ENCODE assay signal across 9 mouse cellular contexts in genomic region chr15:27659592-27660244, GRCm38 (mm10). TPM values are rescaled to one million over a fixed set of nuclear protein-coding genes. Genes with fewer than 3 reads are reported as not detected.
DNase-seq lines count a peak whose midpoint lies in the region; ATAC-seq and TF ChIP-seq lines count a peak whose summit lies in the region.
"Had no signal": no experiment of that assay in that cellular context is flagged by ENCODE, and none has a peak within 500 bp of the region (broad histone marks: within the 10 kb centered on the region; RNA-seq: fewer than 3 reads in every experiment).

No protein-coding gene starts in this region.

- ATAC-seq in embryonic facial prominence, embryonic 13.5 days (ENCODE audit: insufficient number of reproducible peaks, insufficient read depth, low FRiP score, low TSS enrichment, low read depth): 0 out of 2 replicates have a peak, but pooled peaks have one; percentile 67
- ATAC-seq in kidney, embryonic 15.5 days (replicated peaks; ENCODE audit: low FRiP score): peak; percentile 82
- ATAC-seq in limb, embryonic 14.5 days (ENCODE audit: low FRiP score, low read depth): peak; percentile 65; the same call in 1 of the 2 replicates

- no peaks in the 10 kb centered on the region for H3K9me3 ChIP-seq in embryonic facial prominence, embryonic 13.5 days
- no peaks in the 10 kb centered on the region for H3K9me3 ChIP-seq in kidney, embryonic 15.5 days (replicated peaks)
- H3K9me3 ChIP-seq in limb, embryonic 14.5 days (ENCODE audit: control insufficient read depth, low read length): no peaks in the 10 kb centered on the region
- H3K9me3 ChIP-seq: embryonic facial prominence, embryonic 12.5 days had no signal

- no peaks in the 10 kb centered on the region for H3K79me2 ChIP-seq in C2C12 (ENCODE audit: control insufficient read depth, insufficient read depth)

- no peaks in the 10 kb centered on the region for H3K4me1 ChIP-seq in embryonic facial prominence, embryonic 13.5 days
- no peaks in the 10 kb centered on the region for H3K4me1 ChIP-seq in kidney, embryonic 15.5 days
- no peaks in the 10 kb centered on the region for H3K4me1 ChIP-seq in limb, embryonic 14.5 days (ENCODE audit: control insufficient read depth, insufficient read depth, low read length)
- H3K4me1 ChIP-seq: embryonic facial prominence, embryonic 12.5 days had no signal

- no peak for TF ChIP-seq POLR2A in limb, embryonic 14.5 days (IDR thresholded peaks at IDR 0.05; ENCODE audit: borderline replicate concordance, extremely low read depth, insufficient read depth, insufficient read length)

- no peaks in the 10 kb centered on the region for H3K36me3 ChIP-seq in C2C12 (ENCODE audit: control insufficient read depth, insufficient read depth)
- peaks cover 15% of the 10 kb centered on the region for H3K36me3 ChIP-seq in embryonic facial prominence, embryonic 13.5 days
- H3K36me3 ChIP-seq in kidney, embryonic 15.5 days: peaks cover 17% of the 10 kb centered on the region; the same call in 1 of the 2 replicates
- no peaks in the 10 kb centered on the region for H3K36me3 ChIP-seq in limb, embryonic 14.5 days (ENCODE audit: control insufficient read depth, insufficient read depth, low read length)

- H3K27ac ChIP-seq in embryonic facial prominence, embryonic 13.5 days: no peak overlapping the region
- no peak overlapping the region for H3K27ac ChIP-seq in kidney, embryonic 15.5 days
- H3K27ac ChIP-seq in limb, embryonic 14.5 days (replicated peaks; ENCODE audit: low read depth, low read length): no peak overlapping the region
- H3K27ac ChIP-seq: embryonic facial prominence, embryonic 12.5 days had no signal

- WGBS in embryonic facial prominence, embryonic 13.5 days: 31% methylated on average over 17 of the region's 17 CpGs
- 41% methylated on average over 17 of the region's 17 CpGs for WGBS in kidney, embryonic 15.5 days
- WGBS in limb, embryonic 14.5 days: 41% methylated on average over 17 of the region's 17 CpGs

- no peaks in the 10 kb centered on the region for H3K79me3 ChIP-seq in C2C12 (ENCODE audit: low read depth)

- no peak overlapping the region for H3K4me3 ChIP-seq in C2C12 (ENCODE audit: insufficient read depth, poor library complexity, severe bottlenecking)
- no peak overlapping the region for H3K4me3 ChIP-seq in embryonic facial prominence, embryonic 13.5 days
- H3K4me3 ChIP-seq in kidney, embryonic 15.5 days (replicated peaks): no peak overlapping the region
- no peak overlapping the region for H3K4me3 ChIP-seq in limb, embryonic 14.5 days (replicated peaks; ENCODE audit: low read length)
- H3K4me3 ChIP-seq: embryonic facial prominence, embryonic 12.5 days had no signal

- DNase-seq in adrenal gland, postnatal 36 days: peak; percentile 89 to 92
- peak; percentile 60 to 77 for DNase-seq in heart, adult 9 months (ENCODE audit: low spot score in 2 of 2)
- DNase-seq in limb, embryonic 14.5 days (ENCODE audit: low spot score): peak; percentile 89
- peak; percentile 95 for DNase-seq in naive thymus-derived CD4-positive, alpha-beta T cell, adult 2 months (ENCODE audit: low read depth)
- DNase-seq in spleen, postnatal 4 days (ENCODE audit: low spot score in 2 of 2): peak; percentile 81 to 95

- TF ChIP-seq CTCF in C2C12 (IDR thresholded peaks at IDR 0.05; ENCODE audit: control insufficient read depth, insufficient read depth, insufficient read length): peak; percentile 77

- H3K4me2 ChIP-seq in embryonic facial prominence, embryonic 13.5 days: peak overlapping the region; percentile 32
- H3K4me2 ChIP-seq in kidney, embryonic 15.5 days: no peak overlapping the region
- H3K4me2 ChIP-seq in limb, embryonic 14.5 days (replicated peaks; ENCODE audit: low read depth, low read length, severe bottlenecking): no peak overlapping the region
- H3K4me2 ChIP-seq: embryonic facial prominence, embryonic 12.5 days had no signal

- H3K9ac ChIP-seq in embryonic facial prominence, embryonic 13.5 days: no peak overlapping the region
- H3K9ac ChIP-seq in kidney, embryonic 15.5 days: no peak overlapping the region
- H3K9ac ChIP-seq in limb, embryonic 14.5 days (ENCODE audit: low read depth, low read length, severe bottlenecking): no peak overlapping the region
- H3K9ac ChIP-seq: embryonic facial prominence, embryonic 12.5 days had no signal

- H3ac ChIP-seq in C2C12 (ENCODE audit: control insufficient read depth, insufficient read length, low read depth): no peak overlapping the region

- H3K27me3 ChIP-seq in C2C12 (ENCODE audit: control insufficient read depth, insufficient read depth, insufficient read length): peaks cover 5% of the 10 kb centered on the region
- H3K27me3 ChIP-seq in embryonic facial prominence, embryonic 13.5 days: no peaks in the 10 kb centered on the region
- no peaks in the 10 kb centered on the region for H3K27me3 ChIP-seq in kidney, embryonic 15.5 days
- no peaks in the 10 kb centered on the region for H3K27me3 ChIP-seq in limb, embryonic 14.5 days (ENCODE audit: control insufficient read depth, insufficient read depth, low read length)
- H3K27me3 ChIP-seq: embryonic facial prominence, embryonic 12.5 days had no signal

TF ChIP-seq in C2C12, 6 proteins besides CTCF, POLR2A, EP300 and RAD21:
- TF ChIP-seq FOSL1 (IDR thresholded peaks at IDR 0.05; ENCODE audit: insufficient read depth, low read length, poor library complexity, severe bottlenecking) (no peak), MYOG (IDR thresholded peaks at IDR 0.05; ENCODE audit: control insufficient read depth, extremely low read depth, insufficient read length) (no peak), CEBPB (IDR thresholded peaks at IDR 0.05; ENCODE audit: low read depth) (no peak), USF1 (IDR thresholded peaks at IDR 0.05; ENCODE audit: low read depth) (no peak), MAX (IDR thresholded peaks at IDR 0.05) (no peak), MYOD1 (IDR thresholded peaks at IDR 0.05; ENCODE audit: control insufficient read depth, insufficient read length, low read depth) (no peak)

RNA-seq across cellular contexts. Expression of gene Otulinl, which starts 21.7 kb away (rescaled TPM):
- 0.09 TPM for polyA plus RNA-seq in C2C12 (2012; fragmentation: generic; extraction: Trizol)
- 1 to 10 TPM; 6.1 to 7.5 TPM for total RNA-seq in adrenal gland, postnatal 36 days (2021)
- 19.8 and 27.0 TPM in 2 replicates for polyA plus RNA-seq in embryonic facial prominence, embryonic 13.5 days (2015; fragmentation: Nextera tagmentation; extraction: Ambion mirVana)
- polyA plus RNA-seq in kidney, embryonic 15.5 days (2015; fragmentation: Nextera tagmentation; extraction: Ambion mirVana): 26.5 and 30.5 TPM in 2 replicates
- 9.0 and 9.6 TPM in 2 replicates for polyA plus RNA-seq in limb, embryonic 14.5 days (2012; rRNA removed)
- 20.6 and 24.4 TPM in 2 replicates for polyA plus RNA-seq in limb, embryonic 14.5 days (2014; fragmentation: Nextera tagmentation; extraction: Ambion mirVana)

RNA-seq across cellular contexts. Expression of gene Otulin, which starts 29.2 kb away (rescaled TPM):
- polyA plus RNA-seq in C2C12 (2012; fragmentation: generic; extraction: Trizol): 48.8 TPM
- 10 to 100 TPM; 32.5 to 39.5 TPM for total RNA-seq in adrenal gland, postnatal 36 days (2021)
- polyA plus RNA-seq in embryonic facial prominence, embryonic 13.5 days (2015; fragmentation: Nextera tagmentation; extraction: Ambion mirVana): 29.1 and 30.7 TPM in 2 replicates
- 29.0 and 32.2 TPM in 2 replicates for polyA plus RNA-seq in kidney, embryonic 15.5 days (2015; fragmentation: Nextera tagmentation; extraction: Ambion mirVana)
- 21.4 and 25.7 TPM in 2 replicates for polyA plus RNA-seq in limb, embryonic 14.5 days (2012; rRNA removed)
- polyA plus RNA-seq in limb, embryonic 14.5 days (2014; fragmentation: Nextera tagmentation; extraction: Ambion mirVana): 42.7 and 43.0 TPM in 2 replicates
